Mouse (Mus musculus): ENCODE measurements around the gene Arf5.

Gene Arf5

DNA sequence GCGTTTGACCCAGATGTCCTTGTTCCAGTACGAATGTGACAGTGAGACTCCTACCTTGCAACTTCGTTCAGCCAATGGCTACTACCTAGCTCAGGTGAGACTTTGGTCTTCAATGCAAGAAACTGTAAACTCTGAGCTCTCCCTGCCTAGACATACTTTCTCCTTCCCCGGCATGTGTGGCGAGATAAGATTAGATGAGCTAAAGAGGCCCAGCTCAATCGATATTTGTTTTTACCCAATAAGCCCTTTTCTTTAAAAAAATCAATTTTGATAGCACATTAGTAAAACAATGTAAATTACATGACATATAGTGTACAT, 8.1 kb downstream of the Arf5 start:
- no peaks in the 10 kb centered on the region for H3K9me3 ChIP-seq (ENCODE audit: low read length)
- H3K4me1 ChIP-seq (replicated peaks; ENCODE audit: low read depth, low read length): 0 out of 2 replicates have a peak, but pooled peaks cover 4% of the 10 kb centered on the region
- TF ChIP-seq CTCF (conservative IDR thresholded peaks at IDR 0.05; ENCODE audit: low read length): no peak
- TF ChIP-seq POU5F1 (IDR thresholded peaks at IDR 0.05; ENCODE audit: borderline replicate concordance, low read length): no peak
- TF ChIP-seq NANOG (IDR thresholded peaks at IDR 0.05; ENCODE audit: borderline replicate concordance, low read length): no peak

DNA sequence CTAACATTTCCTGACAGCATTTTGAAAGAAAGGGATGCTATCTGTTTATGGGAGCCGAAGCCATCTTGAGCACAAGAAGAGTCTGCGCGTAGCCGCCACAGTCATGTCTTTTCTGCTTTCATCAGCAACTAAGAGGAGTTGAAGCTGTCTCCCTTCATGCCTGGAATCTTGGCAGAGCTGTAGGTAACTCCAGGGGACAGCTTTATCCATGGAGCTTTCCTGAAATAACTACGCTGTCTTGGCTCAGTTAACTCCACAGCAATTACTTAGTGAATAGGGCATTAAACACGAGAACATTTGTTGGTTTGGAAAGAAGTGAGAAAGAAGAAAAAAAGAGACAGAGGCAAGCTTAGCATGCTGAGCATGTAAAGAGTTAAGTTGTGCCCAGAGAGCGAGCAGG, 24.6 kb downstream of the Arf5 start:
- Histone ChIP-seq H3K4me1 (replicated peaks; ENCODE audit: low read depth, low read length) (peaks cover 11% of the 10 kb centered on the region), H3K4me3 (replicated peaks; ENCODE audit: low read length) (no peak overlapping the region), H3K9me3 (ENCODE audit: low read length) (peaks cover 13% of the 10 kb centered on the region), H3K36me3 (ENCODE audit: insufficient read depth, low read length) (no peaks in the 10 kb centered on the region), H3K27me3 (ENCODE audit: insufficient read depth, low read length) (peaks cover 63% of the 10 kb centered on the region)
- TF ChIP-seq CTCF (conservative IDR thresholded peaks at IDR 0.05; ENCODE audit: low read length) (no peak), NANOG (IDR thresholded peaks at IDR 0.05; ENCODE audit: borderline replicate concordance, low read length) (no peak), POU5F1 (IDR thresholded peaks at IDR 0.05; ENCODE audit: borderline replicate concordance, low read length) (no peak)

More for the DNA sequence above, 8.1 kb downstream of the Arf5 start:
- Histone ChIP-seq H3K4me3 (replicated peaks; ENCODE audit: low read length) (no peak overlapping the region), H3K27me3 (ENCODE audit: insufficient read depth, low read length) (peaks cover 10% of the 10 kb centered on the region; the same call in 1 of the 2 replicates), H3K36me3 (ENCODE audit: insufficient read depth, low read length) (peaks cover 7% of the 10 kb centered on the region)

- Histone ChIP-seq H3K9me3 (ENCODE audit: low read length) (peaks cover 26% of the 10 kb centered on the region), H3K36me3 (ENCODE audit: insufficient read depth, low read length) (no peaks in the 10 kb centered on the region), H3K4me1 (replicated peaks; ENCODE audit: low read depth, low read length) (peaks cover 11% of the 10 kb centered on the region), H3K27me3 (ENCODE audit: insufficient read depth, low read length) (peaks cover 56% of the 10 kb centered on the region), H3K4me3 (replicated peaks; ENCODE audit: low read length) (no peak within 1 kb of the TSS)
- TF ChIP-seq POU5F1 (IDR thresholded peaks at IDR 0.05; ENCODE audit: borderline replicate concordance, low read length) (no peak), NANOG (IDR thresholded peaks at IDR 0.05; ENCODE audit: borderline replicate concordance, low read length) (no peak), CTCF (conservative IDR thresholded peaks at IDR 0.05; ENCODE audit: low read length) (no peak)
Measured at GRCm38 (mm10) chr6:28449253-28449652, 25.9 kb downstream of the Arf5 start, which contains the start of gene Pax4. Gene Pax4 (minus strand): TSS chr6:28449353.

DNA sequence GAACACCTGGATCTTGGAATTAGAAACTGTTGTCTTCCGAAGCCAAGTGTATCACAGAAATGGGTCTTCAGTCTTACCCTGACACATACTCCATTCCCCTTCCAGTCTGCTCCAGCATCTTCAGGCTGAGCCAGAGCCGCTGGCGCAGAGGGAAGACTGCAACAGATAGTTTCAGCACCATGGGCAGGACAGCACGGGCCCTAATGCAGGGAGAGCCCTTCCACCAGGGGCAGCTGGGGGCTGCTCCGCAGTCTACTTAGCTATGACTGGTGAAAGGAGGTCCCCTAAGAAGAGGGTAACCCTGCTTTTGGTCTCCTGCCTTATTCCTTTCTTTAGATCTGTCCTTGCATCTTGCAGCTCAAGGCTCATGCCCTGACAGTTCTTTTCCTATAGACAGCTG, 27.1 kb downstream of the Arf5 start:
- Histone ChIP-seq H3K36me3 (ENCODE audit: insufficient read depth, low read length) (no peaks in the 10 kb centered on the region), H3K9me3 (ENCODE audit: low read length) (peaks cover 36% of the 10 kb centered on the region), H3K4me1 (replicated peaks; ENCODE audit: low read depth, low read length) (peaks cover 11% of the 10 kb centered on the region), H3K4me3 (replicated peaks; ENCODE audit: low read length) (peak overlapping the region; percentile 72), H3K27me3 (ENCODE audit: insufficient read depth, low read length) (peaks cover 50% of the 10 kb centered on the region)
- TF ChIP-seq CTCF (conservative IDR thresholded peaks at IDR 0.05; ENCODE audit: low read length): no peak; the same call in 1 of the 2 replicates
- TF ChIP-seq POU5F1 (IDR thresholded peaks at IDR 0.05; ENCODE audit: borderline replicate concordance, low read length): no peak
- no peak for TF ChIP-seq NANOG (IDR thresholded peaks at IDR 0.05; ENCODE audit: borderline replicate concordance, low read length)

DNA sequence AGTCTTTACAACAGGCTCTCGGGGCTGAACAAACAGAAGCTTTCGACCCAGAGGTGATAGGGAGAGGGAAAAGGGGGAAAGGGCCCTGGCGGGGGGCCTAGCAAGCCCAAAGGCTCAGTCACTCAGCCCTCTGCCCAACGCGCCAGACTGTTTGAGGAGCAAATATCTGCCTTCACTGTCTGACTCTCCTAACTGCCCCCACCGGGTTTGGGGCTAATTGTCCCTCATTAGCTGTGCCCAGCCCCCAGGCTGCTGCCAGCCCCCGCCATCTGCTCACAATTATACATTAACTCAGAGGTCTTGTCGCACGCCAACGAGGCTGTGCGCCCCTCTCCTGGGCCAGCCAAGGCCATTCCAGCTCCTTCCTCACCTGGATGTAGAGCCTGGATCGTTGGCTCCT, 27.6 kb downstream of the Arf5 start:
- Histone ChIP-seq H3K36me3 (ENCODE audit: insufficient read depth, low read length) (no peaks in the 10 kb centered on the region), H3K4me1 (replicated peaks; ENCODE audit: low read depth, low read length) (peaks cover 11% of the 10 kb centered on the region), H3K27me3 (ENCODE audit: insufficient read depth, low read length) (peaks cover 47% of the 10 kb centered on the region), H3K9me3 (ENCODE audit: low read length) (peaks cover 40% of the 10 kb centered on the region), H3K4me3 (replicated peaks; ENCODE audit: low read length) (peak overlapping the region; percentile 72)
- TF ChIP-seq POU5F1 (IDR thresholded peaks at IDR 0.05; ENCODE audit: borderline replicate concordance, low read length): no peak
- TF ChIP-seq NANOG (IDR thresholded peaks at IDR 0.05; ENCODE audit: borderline replicate concordance, low read length): no peak
- TF ChIP-seq CTCF (conservative IDR thresholded peaks at IDR 0.05; ENCODE audit: low read length): no peak

GRCm38 (mm10) chr6:28459221-28459668, 35.9 kb downstream of the Arf5 start:
- Histone ChIP-seq H3K36me3 (ENCODE audit: insufficient read depth, low read length) (no peaks in the 10 kb centered on the region), H3K4me1 (replicated peaks; ENCODE audit: low read depth, low read length) (no peaks in the 10 kb centered on the region), H3K27me3 (ENCODE audit: insufficient read depth, low read length) (0 out of 2 replicates have a peak, but pooled peaks cover under 1% of the 10 kb centered on the region), H3K4me3 (replicated peaks; ENCODE audit: low read length) (no peak overlapping the region), H3K9me3 (ENCODE audit: low read length) (peaks cover 79% of the 10 kb centered on the region)
- TF ChIP-seq POU5F1 (IDR thresholded peaks at IDR 0.05; ENCODE audit: borderline replicate concordance, low read length): no peak
- no peak for TF ChIP-seq CTCF (conservative IDR thresholded peaks at IDR 0.05; ENCODE audit: low read length)
- TF ChIP-seq NANOG (IDR thresholded peaks at IDR 0.05; ENCODE audit: borderline replicate concordance, low read length): no peak

- no peaks in the 10 kb centered on the region for H3K36me3 ChIP-seq (ENCODE audit: insufficient read depth, low read length)
- H3K4me3 ChIP-seq (replicated peaks; ENCODE audit: low read length): no peak overlapping the region
- H3K9me3 ChIP-seq (ENCODE audit: low read length): peaks cover 68% of the 10 kb centered on the region
- TF ChIP-seq CTCF (conservative IDR thresholded peaks at IDR 0.05; ENCODE audit: low read length) (no peak), NANOG (IDR thresholded peaks at IDR 0.05; ENCODE audit: borderline replicate concordance, low read length) (no peak), POU5F1 (IDR thresholded peaks at IDR 0.05; ENCODE audit: borderline replicate concordance, low read length) (no peak)
- no peaks in the 10 kb centered on the region for H3K4me1 ChIP-seq (replicated peaks; ENCODE audit: low read depth, low read length)
- H3K27me3 ChIP-seq (ENCODE audit: insufficient read depth, low read length): 0 out of 2 replicates have a peak, but pooled peaks cover 3% of the 10 kb centered on the region
Measured at GRCm38 (mm10) chr6:28460534-28460933, 37.2 kb downstream of the Arf5 start.

DNA sequence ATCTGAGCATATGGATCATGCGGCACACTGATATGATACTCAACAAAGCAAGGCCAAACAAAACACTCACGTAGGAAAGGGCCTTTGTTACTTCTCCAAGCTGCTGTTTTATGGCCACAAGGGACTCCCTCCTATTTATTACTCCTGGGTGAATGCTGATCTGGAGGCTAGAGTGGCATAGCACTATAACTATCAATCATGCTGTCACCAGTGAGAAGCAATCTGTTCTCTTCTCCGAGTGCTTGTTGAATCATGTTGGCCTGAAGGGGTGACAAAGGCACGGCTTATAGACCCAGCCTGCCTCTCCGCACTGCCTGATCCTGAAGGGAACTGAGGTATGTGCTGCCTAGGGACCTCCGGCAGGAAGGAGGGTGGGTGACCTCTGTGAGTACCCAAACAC, 41.3 kb downstream of the Arf5 start:
- Histone ChIP-seq H3K4me1 (replicated peaks; ENCODE audit: low read depth, low read length) (no peaks in the 10 kb centered on the region), H3K27me3 (ENCODE audit: insufficient read depth, low read length) (0 out of 2 replicates have a peak, but pooled peaks cover 3% of the 10 kb centered on the region), H3K36me3 (ENCODE audit: insufficient read depth, low read length) (no peaks in the 10 kb centered on the region), H3K4me3 (replicated peaks; ENCODE audit: low read length) (no peak overlapping the region), H3K9me3 (ENCODE audit: low read length) (peaks cover 32% of the 10 kb centered on the region)
- TF ChIP-seq CTCF (conservative IDR thresholded peaks at IDR 0.05; ENCODE audit: low read length) (no peak), POU5F1 (IDR thresholded peaks at IDR 0.05; ENCODE audit: borderline replicate concordance, low read length) (no peak), NANOG (IDR thresholded peaks at IDR 0.05; ENCODE audit: borderline replicate concordance, low read length) (no peak)

DNA sequence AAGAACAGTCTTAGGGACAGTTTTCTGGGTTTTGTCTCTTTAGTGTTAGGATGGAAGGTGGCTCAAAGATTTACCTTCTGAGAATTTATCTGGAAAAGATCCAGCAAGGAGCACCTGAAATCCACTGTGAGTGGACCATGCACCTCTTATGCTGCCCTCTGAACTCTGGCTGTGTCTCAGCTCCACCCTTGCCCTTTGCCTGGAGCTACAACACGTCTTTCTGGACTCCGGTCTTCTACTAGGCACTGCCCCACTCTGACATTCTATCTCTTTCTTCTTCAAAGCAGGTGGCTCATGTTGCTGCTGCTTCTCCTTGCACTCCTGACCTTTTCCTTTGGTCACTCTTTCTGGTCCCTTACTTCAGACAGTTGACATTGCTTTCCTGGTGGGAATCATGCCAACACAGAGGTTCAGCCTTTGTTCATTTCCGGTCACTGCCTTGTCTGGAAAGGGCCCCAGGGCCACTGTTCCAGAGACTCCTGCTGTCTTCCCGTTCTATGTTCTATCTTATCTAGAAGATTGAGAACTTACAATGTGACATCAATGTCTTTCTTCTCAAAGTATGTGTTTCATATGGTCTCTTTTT, 46.8 kb downstream of the Arf5 start:
- Histone ChIP-seq H3K9me3 (ENCODE audit: low read length) (no peaks in the 10 kb centered on the region), H3K36me3 (ENCODE audit: insufficient read depth, low read length) (no peaks in the 10 kb centered on the region), H3K4me3 (replicated peaks; ENCODE audit: low read length) (no peak overlapping the region), H3K4me1 (replicated peaks; ENCODE audit: low read depth, low read length) (no peaks in the 10 kb centered on the region), H3K27me3 (ENCODE audit: insufficient read depth, low read length) (no peaks in the 10 kb centered on the region)
- TF ChIP-seq CTCF (conservative IDR thresholded peaks at IDR 0.05; ENCODE audit: low read length) (no peak), NANOG (IDR thresholded peaks at IDR 0.05; ENCODE audit: borderline replicate concordance, low read length) (no peak), POU5F1 (IDR thresholded peaks at IDR 0.05; ENCODE audit: borderline replicate concordance, low read length) (no peak)
